Mouse (Mus musculus) liver, embryonic 14.5 days (tissue): ENCODE data around the gene Fgfr2.

Experiments
- CTCF ChIP-seq: IDR thresholded peaks from 2 replicates; pipeline ENCODE4 v1.5.1; 2016; ENCODE audit warnings: antibody characterized with exemption, low read depth, control low read depth
- EP300 ChIP-seq: IDR thresholded peaks from 2 replicates; pipeline ENCODE4 v1.6.1; 2016; ENCODE audit warnings: antibody characterized with exemption, low read depth

GRCm38 (mm10) chr7:130261684-130262527 is 2861.2 kb downstream of the Fgfr2 start:
- no peak for TF ChIP-seq EP300
- TF ChIP-seq CTCF = no peak
